Mouse (Mus musculus) erythroblast, embryonic 14.5 days (primary cell): ENCODE results near the gene Rpl13. TPM values are rescaled to one million over a fixed set of nuclear protein-coding genes. Genes with fewer than 3 reads are reported as not detected.

ENCODE experiments used
- H3K27me3 ChIP-seq: 2 replicates; pipeline ENCODE4 v1.6.1; 2012; ENCODE audit warnings: inconsistent platforms; ENCODE audit not compliant: control insufficient read depth
- H3K36me3 ChIP-seq: 2 replicates; pipeline ENCODE4 v1.6.1; 2012; ENCODE audit warnings: mild to moderate bottlenecking, inconsistent platforms; ENCODE audit not compliant: control insufficient read depth
- H3K4me1 ChIP-seq: 2 replicates; pipeline ENCODE4 v1.6.1; 2012; ENCODE audit warnings: inconsistent platforms; ENCODE audit not compliant: control insufficient read depth
- H3K4me3 ChIP-seq: replicated peaks from 2 replicates; pipeline ENCODE3; 2012; ENCODE audit warnings: moderate library complexity, mild to moderate bottlenecking, inconsistent platforms
- H3K9me3 ChIP-seq: 2 replicates; pipeline ENCODE4 v1.6.1; 2012; ENCODE audit warnings: low read length, inconsistent platforms, mixed read lengths; ENCODE audit not compliant: control insufficient read depth
- GATA1 ChIP-seq: IDR thresholded peaks from 2 replicates; pipeline ENCODE4 v1.6.1; 2012; ENCODE audit warnings: low read length, inconsistent platforms, mixed read lengths
- TAL1 ChIP-seq: IDR thresholded peaks from 3 replicates; pipeline ENCODE4 v1.6.1; 2012; ENCODE audit warnings: low read length, inconsistent platforms, mixed read lengths
- polyA plus RNA-seq: library from polyadenylated mRNA; stranded (reverse); fragments of >175 nt; gene quantifications from 2 replicates; pipeline ENCODE4 v1.2.3, GENCODE M21; 2012

The Rpl13 gene
- polyA plus RNA-seq, 1 experiment, result 471 TPM

- H3K4me1 ChIP-seq, result peaks cover 46% of the 10 kb centered on the region
- TF ChIP-seq GATA1 (no peak), TAL1 (no peak)
- H3K9me3 ChIP-seq, result no peaks in the 10 kb centered on the region; the same call in 1 of the 2 replicates
- H3K27me3 ChIP-seq, result peaks cover 52% of the 10 kb centered on the region
- H3K4me3 ChIP-seq, result peak within 1 kb of the TSS; percentile 53
- no peaks in the 10 kb centered on the region for H3K36me3 ChIP-seq
These were observed 15.1 kb downstream of the Rpl13 start, which contains the start of gene Cpne7 for GRCm38 (mm10) chr8:123117127-123117731. Gene Cpne7, plus strand, starts transcription at chr8:123117374.

GRCm38 (mm10) chr8:123117744-123118143 is 15.6 kb downstream of the Rpl13 start:
- Histone ChIP-seq H3K4me3 (peak overlapping the region; percentile 53), H3K27me3 (peaks cover 55% of the 10 kb centered on the region), H3K36me3 (no peaks in the 10 kb centered on the region), H3K4me1 (peaks cover 46% of the 10 kb centered on the region), H3K9me3 (no peaks in the 10 kb centered on the region; the same call in 1 of the 2 replicates)
- TF ChIP-seq GATA1 (no peak), TAL1 (no peak)

GRCm38 (mm10) chr8:123122059-123122458 is 19.9 kb downstream of the Rpl13 start:
- Histone ChIP-seq H3K27me3 (peaks cover 57% of the 10 kb centered on the region), H3K4me3 (no peak overlapping the region), H3K36me3 (no peaks in the 10 kb centered on the region), H3K9me3 (no peaks in the 10 kb centered on the region; the same call in 1 of the 2 replicates), H3K4me1 (peaks cover 30% of the 10 kb centered on the region)
- no peak for TF ChIP-seq GATA1
- no peak for TF ChIP-seq TAL1

- TF ChIP-seq TAL1 (no peak), GATA1 (no peak)
- H3K27me3 ChIP-seq, result peaks cover 56% of the 10 kb centered on the region
- H3K36me3 ChIP-seq, result no peaks in the 10 kb centered on the region
- H3K4me3 ChIP-seq, result no peak overlapping the region
- no peaks in the 10 kb centered on the region; the same call in 1 of the 2 replicates for H3K9me3 ChIP-seq
- H3K4me1 ChIP-seq, result peaks cover 24% of the 10 kb centered on the region
These were observed 20.5 kb downstream of the Rpl13 start for GRCm38 (mm10) chr8:123122670-123123069.

- peaks cover 10% of the 10 kb centered on the region for H3K4me1 ChIP-seq
- no peaks in the 10 kb centered on the region for H3K36me3 ChIP-seq
- peaks cover 43% of the 10 kb centered on the region for H3K27me3 ChIP-seq
- no peak overlapping the region for H3K4me3 ChIP-seq
- H3K9me3 ChIP-seq, result no peaks in the 10 kb centered on the region
- TF ChIP-seq GATA1 (no peak), TAL1 (no peak)
These were observed 24.2 kb downstream of the Rpl13 start for GRCm38 (mm10) chr8:123126193-123126816.

- Histone ChIP-seq H3K27me3 (peaks cover 34% of the 10 kb centered on the region), H3K4me1 (peaks cover 7% of the 10 kb centered on the region), H3K36me3 (no peaks in the 10 kb centered on the region), H3K4me3 (no peak overlapping the region), H3K9me3 (peaks cover 6% of the 10 kb centered on the region)
- TF ChIP-seq GATA1 (no peak), TAL1 (no peak)
These were observed 28.9 kb downstream of the Rpl13 start for GRCm38 (mm10) chr8:123131041-123131440.

GRCm38 (mm10) chr8:123132953-123133352 is 30.8 kb downstream of the Rpl13 start:
- Histone ChIP-seq H3K4me1 (no peaks in the 10 kb centered on the region), H3K9me3 (peaks cover 6% of the 10 kb centered on the region), H3K36me3 (no peaks in the 10 kb centered on the region), H3K4me3 (no peak overlapping the region), H3K27me3 (peaks cover 27% of the 10 kb centered on the region)
- TF ChIP-seq TAL1 (no peak), GATA1 (no peak)

GRCm38 (mm10) chr8:123134149-123134713 is 32.1 kb downstream of the Rpl13 start:
- no peaks in the 10 kb centered on the region for H3K4me1 ChIP-seq
- TF ChIP-seq GATA1 (no peak), TAL1 (no peak)
- no peak overlapping the region for H3K4me3 ChIP-seq
- peaks cover 6% of the 10 kb centered on the region for H3K9me3 ChIP-seq
- peaks cover 24% of the 10 kb centered on the region for H3K27me3 ChIP-seq
- H3K36me3 ChIP-seq, result no peaks in the 10 kb centered on the region

- Histone ChIP-seq H3K36me3 (no peaks in the 10 kb centered on the region), H3K4me1 (peaks cover 10% of the 10 kb centered on the region), H3K27me3 (peaks cover 24% of the 10 kb centered on the region), H3K9me3 (peaks cover 6% of the 10 kb centered on the region), H3K4me3 (no peak overlapping the region)
- no peak for TF ChIP-seq GATA1
- no peak for TF ChIP-seq TAL1
These were observed 33.3 kb downstream of the Rpl13 start for GRCm38 (mm10) chr8:123135406-123135805.
